Mouse (Mus musculus): ENCODE data around the gene Slc46a2.

DNA sequence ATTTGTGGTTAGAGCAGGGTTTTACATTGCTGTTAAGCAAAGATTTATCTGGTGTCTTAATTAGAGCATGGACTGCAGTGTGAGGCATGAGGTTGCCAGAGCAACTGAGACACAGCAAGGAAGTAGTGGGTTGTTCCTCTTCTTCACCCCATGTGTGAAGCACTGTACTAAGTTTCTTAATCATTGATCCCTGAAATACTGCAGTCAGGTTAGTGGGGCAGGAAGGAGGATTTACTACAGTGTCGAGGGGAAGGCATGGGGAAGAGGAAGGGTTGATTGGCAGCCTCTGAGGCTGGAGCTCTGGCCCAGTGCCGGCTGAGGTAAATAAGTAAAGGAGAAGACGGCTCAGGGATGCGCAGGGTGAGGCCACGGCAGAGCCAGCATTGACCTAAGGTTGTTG lies 26.8 kb downstream of the Slc46a2 start:
- TF ChIP-seq CTCF (IDR thresholded peaks at IDR 0.05; ENCODE audit: low read depth, low read length) (no peak), POLR2A (IDR thresholded peaks at IDR 0.05; ENCODE audit: borderline replicate concordance, low read depth, low read length) (no peak)

All from bone marrow macrophage, adult 2 months (primary cell).